Mouse (Mus musculus) brain, embryonic 14.5 days (tissue): ENCODE data around the gene Atp7b.

ENCODE experiments used
- CTCF ChIP-seq: fragments of 200-500 bp; IDR thresholded peaks from 2 replicates; pipeline ENCODE4 v1.5.1; 2012; ENCODE audit warnings: inconsistent platforms, mild to moderate bottlenecking, moderate library complexity, borderline replicate concordance; ENCODE audit not compliant: insufficient read depth, insufficient read length; ENCODE audit errors: extremely low read depth
- POLR2A ChIP-seq: fragments of 200-500 bp; IDR thresholded peaks from 2 replicates; pipeline ENCODE4 v1.6.1; 2012; ENCODE audit warnings: mild to moderate bottlenecking, inconsistent platforms, borderline replicate concordance; ENCODE audit not compliant: poor library complexity, insufficient read depth, insufficient read length, severe bottlenecking; ENCODE audit errors: extremely low read depth

- TF ChIP-seq POLR2A: no peak
- no peak for TF ChIP-seq CTCF
Observed at GRCm38 (mm10) chr8:22089226-22089625, 29.1 kb upstream of the Atp7b start.
